Mouse (Mus musculus) mature B cell (primary cell): ENCODE measurements around the gene Madd.

Source experiments
- in situ Hi-C: fragments of 300-500 bp; cut with MboI; formaldehyde crosslinking; loops from 2 replicates; pipeline ENCODE4 v1.14.3; 2019

Madd gene

GRCm38 (mm10) chr2:91096524-91096923, 87.1 kb downstream of the Madd start:
- in situ Hi-C loops = no loop called here

DNA sequence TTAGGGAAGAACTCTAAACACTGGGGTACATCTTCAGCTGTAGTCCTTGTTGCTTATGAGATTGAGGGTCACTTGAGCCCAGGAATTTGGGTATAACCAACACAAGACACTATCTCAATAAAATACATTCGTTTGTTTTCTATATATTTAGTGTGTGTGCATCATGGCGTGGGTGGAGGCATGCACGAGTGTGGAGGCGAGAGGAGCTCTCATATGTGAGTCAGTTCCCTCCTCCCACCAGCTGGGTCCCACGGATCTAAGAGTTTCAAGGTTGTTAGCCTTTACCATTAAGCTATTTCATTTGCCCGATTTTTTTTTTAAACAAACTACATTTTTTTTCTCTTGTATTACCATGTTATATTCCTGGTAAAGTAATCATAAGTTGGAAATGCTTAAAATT, 92.8 kb downstream of the Madd start:
- in situ Hi-C loops = no loop called here

DNA sequence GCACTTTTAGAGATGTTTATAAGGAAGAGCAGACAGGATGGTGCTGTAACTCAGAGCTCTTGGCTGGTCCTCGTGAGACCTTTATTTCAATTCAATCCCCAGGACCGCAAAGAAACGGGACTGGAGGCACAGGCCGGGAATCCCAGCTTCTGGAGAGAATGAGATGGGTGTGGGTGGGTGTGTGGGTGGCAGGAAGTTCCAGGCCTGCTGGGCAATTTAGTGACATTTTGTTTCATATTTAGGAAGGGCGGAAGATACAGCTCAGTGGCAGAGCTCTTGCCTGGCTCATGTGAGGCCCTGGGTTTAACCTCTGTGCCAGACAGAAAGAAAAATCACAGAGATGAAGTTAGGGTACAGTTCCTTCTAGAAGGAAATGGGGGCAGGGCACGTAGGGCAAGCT, 93.4 kb downstream of the Madd start:
- in situ Hi-C loops = no loop called here

GRCm38 (mm10) chr2:91088987-91089386, 94.7 kb downstream of the Madd start:
- in situ Hi-C loops = no loop called here

DNA sequence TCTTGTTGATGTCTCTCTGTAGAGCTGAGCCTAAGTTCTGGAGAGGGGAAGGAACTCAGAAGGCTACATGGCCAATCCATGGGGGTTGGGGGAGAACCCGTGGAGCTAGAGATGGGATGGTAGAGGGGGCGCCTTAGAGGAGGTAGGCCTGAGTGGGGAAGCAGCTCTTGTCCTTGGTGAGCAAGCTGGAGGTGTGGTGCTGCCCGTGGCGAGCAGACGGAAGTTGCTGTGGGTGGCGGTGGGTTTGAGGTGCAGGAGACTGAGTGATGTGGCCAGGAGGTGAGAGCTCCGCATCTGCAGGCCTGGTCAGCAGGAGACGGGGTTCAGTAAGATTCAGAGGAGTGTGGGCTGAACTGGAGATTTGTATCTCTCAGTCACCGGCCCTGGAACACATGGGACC, 96.2 kb downstream of the Madd start:
- in situ Hi-C loops = no loop called here
